Mouse (Mus musculus) B cell, adult 2 months (primary cell): ENCODE data around the gene Cntf.
A peak's percentile ranks its signal among the peaks of the same experiment; 100 is the strongest.
"Not testable (repeated sequence)": the region's sequence is repeated elsewhere in the genome, so short reads cannot be mapped to it uniquely, and the experiment has no call there.

Source experiments
- DNase-seq, 2 experiments: peaks; one replicate each; pipeline ENCODE4 v3.0.0; 2022

Cntf gene

DNA sequence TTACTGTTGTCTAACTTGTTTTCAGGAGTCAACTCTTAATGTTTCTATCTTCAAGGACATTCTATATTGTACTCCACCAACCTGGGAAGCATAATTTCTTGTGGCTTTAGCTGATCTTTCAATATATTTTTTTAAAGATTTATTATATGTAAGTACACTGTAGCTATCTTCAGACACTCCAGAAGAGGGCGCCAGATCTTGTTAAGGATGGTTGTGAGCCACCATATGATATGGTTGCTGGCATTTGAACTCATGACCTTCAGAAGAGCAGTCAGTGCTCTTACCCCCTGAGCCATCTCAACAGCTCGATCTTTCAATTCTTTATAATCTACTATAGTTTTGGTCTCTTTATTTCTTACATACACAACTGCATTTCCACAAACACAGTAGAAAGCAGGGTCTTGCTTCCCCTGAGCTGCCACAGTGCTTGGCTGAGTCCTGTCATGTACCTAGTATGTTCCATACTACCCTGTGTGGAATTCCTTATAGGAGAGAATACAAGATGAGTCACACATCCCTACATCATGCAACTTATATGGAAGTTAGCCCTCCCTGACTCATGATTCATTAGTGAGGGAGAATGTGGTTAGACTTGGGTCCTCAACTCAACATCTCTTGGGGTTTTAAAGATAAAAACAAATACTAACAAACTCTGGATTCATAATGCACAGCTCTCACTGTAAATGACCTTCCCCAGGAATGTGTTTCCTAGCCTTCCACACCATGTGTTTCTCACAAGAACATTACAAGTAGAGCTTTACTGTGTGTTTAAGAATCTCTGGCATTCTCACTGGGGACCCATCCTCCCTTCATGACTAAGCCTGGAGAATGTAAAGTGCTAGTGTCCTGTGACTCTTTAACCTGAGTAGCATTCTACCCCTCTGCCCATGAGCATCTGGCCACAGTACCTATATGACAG lies 3.0 kb downstream of the Cntf start:
- peak; percentile 48 to 56 for DNase-seq

DNA sequence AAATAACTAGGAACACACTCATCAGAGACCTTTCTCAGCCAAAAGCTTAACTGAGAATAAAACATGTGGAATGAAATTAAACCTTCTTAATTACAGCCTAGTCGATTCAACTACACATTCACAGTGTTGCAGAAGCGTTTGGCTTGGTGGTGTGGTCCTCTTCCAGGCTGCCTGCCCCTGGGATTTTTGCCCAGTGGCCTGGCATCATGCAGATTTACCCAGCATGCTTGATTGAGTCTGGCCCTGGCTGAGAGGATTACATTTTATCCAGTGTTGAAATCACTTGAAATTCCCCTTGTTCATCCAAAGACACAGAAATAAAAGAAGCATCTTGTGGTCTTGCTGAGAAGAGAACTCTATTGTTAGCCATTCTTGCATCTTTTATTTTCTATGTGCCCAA lies 5.8 kb downstream of the Cntf start:
- no peak for DNase-seq

DNA sequence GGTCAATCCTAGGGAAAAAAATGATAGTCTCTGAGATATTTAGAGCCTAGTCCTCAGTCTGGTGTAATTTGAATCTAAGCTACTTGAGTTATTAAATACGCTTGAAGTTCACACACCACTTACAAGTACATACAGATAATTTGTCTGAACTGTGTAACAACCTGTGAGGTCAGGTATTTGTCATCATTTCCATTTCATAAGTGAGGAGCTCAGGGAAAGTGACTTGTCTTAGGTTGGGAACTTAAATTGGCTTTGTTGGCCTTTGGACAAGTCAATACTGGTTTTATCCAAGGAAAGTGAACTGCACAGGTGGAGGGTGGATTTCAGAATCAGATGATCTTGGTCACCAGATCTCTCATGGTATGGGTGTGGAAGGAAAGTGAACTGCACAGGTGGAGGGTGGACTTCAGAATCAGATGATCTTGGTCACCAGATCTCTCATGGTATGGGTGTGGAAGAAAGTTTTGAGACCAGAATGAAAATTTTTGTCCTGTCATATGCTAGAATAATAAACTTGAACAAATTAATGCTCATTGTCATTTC lies 6.4 kb downstream of the Cntf start:
- no peak for DNase-seq

DNA sequence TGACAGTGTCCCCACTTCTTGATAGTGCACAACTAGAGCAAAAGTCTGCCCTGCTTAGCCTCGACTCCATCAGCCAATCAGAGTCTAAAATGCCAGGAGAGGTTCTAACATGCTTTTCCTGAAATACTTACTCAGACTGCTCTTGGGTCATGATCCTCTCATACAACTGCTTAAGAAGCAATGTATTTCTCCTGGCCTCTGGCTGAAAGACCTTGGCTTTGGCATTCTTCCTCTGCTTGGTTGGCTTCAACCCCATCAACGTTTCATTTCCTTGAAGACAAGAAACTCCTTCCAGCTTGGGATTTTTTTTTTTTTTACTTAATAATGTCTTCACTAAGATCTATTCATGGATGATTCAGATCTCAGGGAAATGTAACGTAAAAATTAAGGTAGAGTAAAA lies 9.1 kb downstream of the Cntf start:
- no peak for DNase-seq

DNA sequence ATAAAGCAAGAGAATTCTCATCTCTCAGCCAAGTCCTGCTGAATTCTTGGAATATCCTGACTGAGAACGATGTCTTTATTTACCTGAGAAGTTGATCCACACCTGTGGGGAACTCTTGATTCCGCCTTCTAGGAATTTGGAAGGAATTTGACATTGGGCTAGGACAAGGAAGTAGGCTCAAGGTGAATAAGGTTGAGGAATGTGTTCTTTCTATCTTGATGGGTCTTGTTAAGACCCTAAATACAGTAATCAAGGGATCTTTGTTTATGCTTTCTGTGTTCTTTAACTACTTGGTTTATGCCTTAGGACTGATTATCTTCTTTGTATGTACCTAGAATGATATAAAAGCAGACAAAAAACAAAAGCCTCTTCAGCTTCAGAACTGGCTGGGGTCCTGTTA lies 33.5 kb downstream of the Cntf start:
- DNase-seq: no peak

DNA sequence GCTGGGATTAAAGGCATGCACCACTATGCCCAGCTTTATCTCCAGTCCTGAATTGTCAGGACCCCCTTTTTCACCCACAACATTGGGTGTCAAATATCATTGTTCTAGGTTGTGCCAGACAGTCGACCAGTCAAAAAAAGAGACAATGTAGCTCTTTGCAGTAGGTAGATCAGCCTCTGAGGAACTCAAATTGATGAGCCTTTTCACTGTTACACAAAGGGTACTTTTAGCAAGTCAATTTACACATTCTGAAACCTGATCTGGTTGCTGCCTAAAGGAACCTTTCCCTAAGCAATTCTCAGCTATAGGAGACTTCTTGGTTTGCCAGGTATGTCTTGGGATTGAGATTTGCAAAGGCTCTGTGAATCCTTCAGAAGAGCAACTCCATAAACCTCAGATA lies 34.4 kb downstream of the Cntf start:
- no peak for DNase-seq

DNA sequence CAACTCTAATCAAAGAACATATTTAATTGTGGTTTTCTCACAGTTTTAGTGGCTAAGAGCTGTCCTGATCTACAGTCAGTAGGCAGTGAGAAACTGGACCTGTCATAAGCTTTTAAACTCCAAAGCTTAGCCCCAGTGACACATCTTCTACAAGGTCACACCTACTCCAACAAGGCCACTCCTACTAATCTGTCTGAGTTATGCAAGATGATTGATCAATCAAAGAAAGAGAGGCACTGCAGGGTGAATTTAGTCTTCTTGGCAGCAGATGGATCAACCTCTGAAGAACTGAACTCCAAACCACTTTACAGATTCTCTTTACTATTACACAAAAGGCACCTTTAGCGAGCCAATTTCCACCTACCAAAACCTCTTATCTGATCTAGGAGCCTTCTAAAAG lies 39.6 kb downstream of the Cntf start:
- DNase-seq: no peak

DNA sequence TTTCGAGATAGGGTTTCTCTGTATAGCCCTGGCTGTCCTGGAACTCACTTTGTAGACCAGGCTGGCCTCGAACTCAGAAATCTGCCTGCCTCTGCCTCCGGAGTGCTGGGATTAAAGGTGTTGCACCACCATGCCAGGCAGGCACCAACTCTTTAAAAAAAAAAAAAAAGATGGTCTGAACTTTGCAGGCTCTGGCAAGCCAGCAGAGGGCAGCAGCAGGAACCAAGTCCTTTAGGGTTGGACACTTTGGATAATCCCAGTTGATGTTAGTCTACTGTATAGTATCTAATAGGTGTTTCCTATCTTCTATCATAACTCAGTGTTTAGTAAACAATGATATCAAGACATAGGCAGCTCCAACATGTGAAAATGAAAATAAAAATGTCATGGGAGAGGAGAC lies 43.1 kb downstream of the Cntf start:
- peak; percentile 15 to 24 for DNase-seq

DNA sequence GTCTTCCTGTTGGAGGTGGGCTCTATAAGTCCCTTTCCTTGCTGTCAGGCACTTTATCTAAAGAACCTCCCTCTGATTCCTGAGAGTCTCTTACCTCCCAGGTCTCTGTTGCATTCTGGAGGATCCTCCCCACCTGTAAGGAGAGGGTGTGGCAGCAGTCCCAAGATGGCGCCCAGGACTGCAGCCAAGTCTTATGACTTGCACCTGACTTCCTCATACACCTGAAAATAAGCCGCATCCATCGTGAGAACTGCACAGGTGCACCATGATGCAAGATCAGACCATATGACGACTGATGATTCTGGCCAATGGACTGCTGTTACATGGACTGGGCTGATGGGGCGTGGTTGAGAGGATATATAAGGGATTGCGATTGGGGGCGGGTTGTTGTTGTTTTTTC lies 43.8 kb downstream of the Cntf start:
- DNase-seq: not testable (repeated sequence)

DNA sequence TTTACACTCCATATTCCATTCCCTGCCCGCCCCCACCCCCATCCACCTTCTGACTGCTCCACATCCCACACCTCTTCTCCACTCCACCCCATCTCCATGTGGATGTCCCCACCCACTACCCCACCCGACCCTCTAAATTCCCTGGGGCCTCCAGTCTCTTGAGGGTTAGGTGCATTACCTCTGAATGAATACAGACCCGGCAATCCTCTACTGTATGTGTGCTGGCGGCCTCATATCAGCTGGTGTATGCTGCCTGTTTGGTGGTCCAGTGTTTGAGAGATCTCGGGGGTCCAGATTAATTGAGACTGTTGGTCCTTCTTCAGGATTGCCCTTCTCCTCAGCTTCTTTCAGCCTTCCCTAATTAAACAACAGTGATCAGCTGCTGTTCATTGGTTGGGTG lies 44.5 kb downstream of the Cntf start:
- DNase-seq: not testable (repeated sequence)

DNA sequence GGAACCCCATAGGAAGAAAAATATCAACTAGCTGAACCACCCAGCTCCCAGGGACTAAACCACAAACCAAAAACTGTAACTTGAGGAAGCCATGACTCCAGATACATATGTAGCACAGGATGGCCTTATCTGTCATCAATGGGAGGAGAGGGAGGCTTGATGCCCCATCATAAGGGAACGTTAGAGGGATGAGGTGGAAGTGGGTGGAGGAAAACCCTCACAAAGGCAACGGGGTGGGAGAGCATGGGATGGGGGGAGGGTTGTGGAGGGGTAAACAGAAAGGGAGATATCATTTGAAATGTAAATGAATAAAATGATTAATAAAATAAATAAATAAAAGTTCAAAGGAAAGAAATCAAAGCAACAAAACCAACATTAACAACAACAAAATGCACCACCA lies 45.0 kb downstream of the Cntf start:
- no peak for DNase-seq

DNA sequence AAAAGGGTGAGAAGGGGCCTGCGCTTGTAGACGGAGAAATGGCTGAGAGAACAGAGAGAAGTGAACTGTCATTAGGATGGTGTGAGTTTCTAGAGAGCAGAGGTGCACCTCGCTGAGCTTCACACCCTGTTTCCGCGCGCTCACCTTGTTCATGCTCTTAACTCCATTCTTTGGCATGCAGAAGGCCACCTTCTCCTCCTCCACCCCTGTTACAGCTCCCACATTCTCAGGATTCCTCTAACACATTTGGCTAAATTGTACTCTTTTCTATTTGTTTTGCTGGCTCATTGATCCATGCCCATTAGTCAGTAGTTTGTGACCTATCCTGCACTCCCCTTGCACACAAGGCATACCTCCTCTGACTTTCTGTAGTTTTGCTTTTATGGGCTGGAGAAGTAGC lies 46.2 kb downstream of the Cntf start:
- DNase-seq: no peak
